Mouse (Mus musculus) stomach, embryonic 16.5 days (tissue): ENCODE measurements at regions not wholly inside any gene's neighbourhood (a gene's known extent, or its start where the extent isn't known, plus 50 kb on each side); places are given as distances from the start of the nearest gene placed in this dataset.

Source experiments
- ATAC-seq: fragments of 200-750 bp; cut with Nextera tagmentation; 2 replicates; pipeline ENCODE4 v1.8.0; 2017; ENCODE audit warnings: moderate number of reproducible peaks, moderate TSS enrichment; ENCODE audit not compliant: insufficient read depth, low FRiP score
- H3K27ac ChIP-seq: fragments of 300-500 bp; sonication (generic); 2 replicates; pipeline ENCODE4 v1.5.1; 2014; ENCODE audit warnings: low read length
- H3K27me3 ChIP-seq: fragments of 300-500 bp; sonication (generic); 2 replicates; pipeline ENCODE4 v1.6.1; 2014; ENCODE audit warnings: low read length, control low read depth, mixed read lengths; ENCODE audit not compliant: control insufficient read depth, insufficient read depth
- H3K36me3 ChIP-seq: fragments of 300-500 bp; sonication (generic); 2 replicates; pipeline ENCODE4 v1.6.1; 2014; ENCODE audit warnings: low read length; ENCODE audit not compliant: control insufficient read depth, insufficient read depth
- H3K4me1 ChIP-seq: fragments of 300-500 bp; sonication (generic); 2 replicates; pipeline ENCODE4 v1.6.1; 2014; ENCODE audit warnings: low read length, control low read depth, mixed read lengths; ENCODE audit not compliant: control insufficient read depth, insufficient read depth
- H3K4me2 ChIP-seq: fragments of 300-500 bp; sonication (generic); 2 replicates; pipeline ENCODE4 v1.6.1; 2014; ENCODE audit warnings: low read depth, low read length, mixed read lengths
- H3K4me3 ChIP-seq: fragments of 300-500 bp; sonication (generic); replicated peaks from 2 replicates; pipeline ENCODE4 v1.5.1; 2014; ENCODE audit warnings: mild to moderate bottlenecking, low read length
- H3K9ac ChIP-seq: fragments of 300-500 bp; sonication (generic); 2 replicates; pipeline ENCODE4 v1.6.1; 2014; ENCODE audit warnings: low read length
- H3K9me3 ChIP-seq: fragments of 300-500 bp; sonication (generic); replicated peaks from 2 replicates; pipeline ENCODE4 v1.6.1; 2016; ENCODE audit warnings: low read length, control low read depth; ENCODE audit not compliant: control insufficient read depth
- WGBS: fragments of 180-500 bp; shearing (Covaris S2); extraction: QIAGEN DNeasy Blood & Tissue Kit; methylation state at CpG from one replicate; pipeline ENCODE4 v1.1.7; 2014; 5-methylcytosine and 5-hydroxymethylcytosine counted together

DNA sequence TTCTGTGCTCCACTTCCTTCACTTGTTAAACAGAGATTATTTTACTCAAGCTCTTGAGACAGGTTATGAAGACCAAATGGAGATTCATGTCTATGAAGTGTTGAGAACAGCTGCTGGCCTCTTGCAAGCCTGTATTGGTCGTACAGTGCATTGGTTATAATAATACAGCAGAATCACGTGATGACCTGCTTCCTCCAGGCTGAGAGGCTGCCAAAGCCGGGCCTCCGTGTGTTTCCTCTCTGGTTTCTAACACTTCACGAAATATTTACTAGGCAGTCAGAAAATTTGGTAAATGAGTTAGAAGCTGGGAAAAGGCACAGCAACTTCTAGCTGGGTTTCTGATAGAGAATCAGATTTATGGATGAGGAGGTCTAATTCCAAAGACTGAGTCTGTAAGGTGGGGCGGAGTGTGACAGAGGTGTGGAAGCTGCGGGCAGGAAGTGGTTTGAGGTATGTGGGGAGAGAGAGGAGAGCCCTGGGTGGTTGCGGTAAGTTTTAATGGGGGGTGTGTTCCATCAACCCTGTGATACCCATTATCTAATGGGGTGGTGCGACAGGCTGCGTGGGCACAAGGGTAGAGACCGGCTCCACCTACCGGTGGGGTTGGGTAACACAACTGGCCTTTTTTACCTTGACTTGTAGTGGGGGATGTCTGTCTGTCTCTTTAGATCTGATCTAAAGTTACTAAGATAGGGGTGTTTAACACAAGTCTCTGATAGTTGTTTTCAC lies 159.5 kb downstream of the Plpp3 start:
- H3K27ac ChIP-seq = no peak overlapping the region
- ATAC-seq = no peak
- no peak overlapping the region for H3K9ac ChIP-seq
- H3K9me3 ChIP-seq = no peaks in the 10 kb centered on the region
- no peaks in the 10 kb centered on the region for H3K4me1 ChIP-seq
- H3K4me3 ChIP-seq = no peak overlapping the region
- H3K36me3 ChIP-seq = no peaks in the 10 kb centered on the region
- 54% methylated on average over 12 of the region's 12 CpGs for WGBS
- no peaks in the 10 kb centered on the region for H3K27me3 ChIP-seq
- no peak overlapping the region for H3K4me2 ChIP-seq

DNA sequence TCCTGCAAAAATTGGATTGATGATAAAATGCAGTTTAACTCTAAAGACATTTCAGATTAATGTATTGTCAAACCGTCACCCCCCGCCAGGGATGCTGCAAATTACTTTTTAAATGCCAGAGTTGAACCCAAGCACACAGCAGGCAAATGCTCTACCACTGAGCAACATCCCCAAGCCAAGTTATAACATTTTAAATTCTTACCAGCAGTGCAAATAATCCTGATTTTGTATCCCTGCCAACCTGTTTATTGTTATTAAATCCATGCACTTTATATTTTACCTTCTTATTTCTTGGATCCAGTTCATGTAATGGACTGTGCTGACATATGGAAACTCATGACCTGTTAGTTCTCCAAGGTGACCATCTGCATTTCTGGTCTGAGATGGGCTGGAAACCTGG lies 161.3 kb downstream of the Plpp3 start:
- no peaks in the 10 kb centered on the region for H3K4me1 ChIP-seq
- H3K4me2 ChIP-seq = no peak overlapping the region
- H3K4me3 ChIP-seq = no peak overlapping the region
- no peaks in the 10 kb centered on the region for H3K36me3 ChIP-seq
- ATAC-seq = no peak
- no peak overlapping the region for H3K9ac ChIP-seq
- H3K9me3 ChIP-seq = no peaks in the 10 kb centered on the region
- no peaks in the 10 kb centered on the region for H3K27me3 ChIP-seq
- WGBS = 87% methylated on average over 2 of the region's 2 CpGs
- H3K27ac ChIP-seq = no peak overlapping the region

DNA sequence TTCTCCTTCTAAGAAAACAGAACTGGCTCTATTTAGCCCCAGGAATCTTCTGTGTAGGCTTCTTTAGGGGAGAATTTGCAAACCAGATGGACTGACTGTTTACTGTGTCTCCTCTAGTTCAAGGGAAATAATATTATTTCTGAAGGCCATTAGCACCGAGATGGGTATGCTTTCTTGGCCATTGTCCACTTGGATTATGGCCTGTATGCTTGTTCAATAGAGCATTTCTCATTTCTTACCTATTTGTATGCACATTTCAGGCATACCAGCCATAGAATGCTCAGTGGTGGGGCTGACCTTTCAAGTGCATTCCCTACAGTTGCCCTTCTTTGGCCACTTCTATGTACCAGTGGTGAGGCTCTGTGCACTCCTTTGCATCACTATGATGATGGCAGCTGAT lies 166.3 kb downstream of the Plpp3 start:
- no peaks in the 10 kb centered on the region for H3K27me3 ChIP-seq
- WGBS = 34% methylated on average over 1 of the region's 1 CpGs

DNA sequence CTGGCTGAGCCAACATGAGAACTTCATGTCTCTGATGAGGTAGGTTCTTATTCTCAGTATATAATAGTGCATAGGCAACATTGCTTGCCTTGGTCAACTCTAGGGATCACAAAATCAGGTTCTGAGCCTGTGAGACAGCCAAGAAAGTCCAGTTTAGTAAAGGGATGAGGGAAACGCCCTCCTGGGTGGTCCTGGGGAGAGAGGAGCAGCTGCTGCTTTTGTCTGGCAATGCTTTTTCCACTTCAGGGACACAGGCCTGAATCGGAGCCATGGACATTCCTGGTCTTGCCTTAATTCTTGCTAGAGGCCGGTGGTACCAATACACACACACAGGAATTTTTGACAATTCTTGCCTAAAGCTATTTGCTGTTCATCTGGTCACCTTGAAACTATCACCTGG lies 169.8 kb downstream of the Plpp3 start:
- Histone ChIP-seq H3K4me1 (no peaks in the 10 kb centered on the region), H3K4me3 (no peak overlapping the region), H3K27ac (no peak overlapping the region), H3K9me3 (no peaks in the 10 kb centered on the region), H3K36me3 (no peaks in the 10 kb centered on the region), H3K27me3 (no peaks in the 10 kb centered on the region), H3K4me2 (no peak overlapping the region), H3K9ac (no peak overlapping the region)
- 60% methylated on average over 3 of the region's 3 CpGs for WGBS
- no peak for ATAC-seq

More for the DNA sequence above, 166.3 kb downstream of the Plpp3 start:
- no peak for ATAC-seq
- H3K4me3 ChIP-seq = no peak overlapping the region
- no peak overlapping the region for H3K27ac ChIP-seq
- H3K9ac ChIP-seq = no peak overlapping the region
- H3K9me3 ChIP-seq = no peaks in the 10 kb centered on the region
- no peaks in the 10 kb centered on the region for H3K4me1 ChIP-seq
- H3K36me3 ChIP-seq = no peaks in the 10 kb centered on the region
- H3K4me2 ChIP-seq = no peak overlapping the region

DNA sequence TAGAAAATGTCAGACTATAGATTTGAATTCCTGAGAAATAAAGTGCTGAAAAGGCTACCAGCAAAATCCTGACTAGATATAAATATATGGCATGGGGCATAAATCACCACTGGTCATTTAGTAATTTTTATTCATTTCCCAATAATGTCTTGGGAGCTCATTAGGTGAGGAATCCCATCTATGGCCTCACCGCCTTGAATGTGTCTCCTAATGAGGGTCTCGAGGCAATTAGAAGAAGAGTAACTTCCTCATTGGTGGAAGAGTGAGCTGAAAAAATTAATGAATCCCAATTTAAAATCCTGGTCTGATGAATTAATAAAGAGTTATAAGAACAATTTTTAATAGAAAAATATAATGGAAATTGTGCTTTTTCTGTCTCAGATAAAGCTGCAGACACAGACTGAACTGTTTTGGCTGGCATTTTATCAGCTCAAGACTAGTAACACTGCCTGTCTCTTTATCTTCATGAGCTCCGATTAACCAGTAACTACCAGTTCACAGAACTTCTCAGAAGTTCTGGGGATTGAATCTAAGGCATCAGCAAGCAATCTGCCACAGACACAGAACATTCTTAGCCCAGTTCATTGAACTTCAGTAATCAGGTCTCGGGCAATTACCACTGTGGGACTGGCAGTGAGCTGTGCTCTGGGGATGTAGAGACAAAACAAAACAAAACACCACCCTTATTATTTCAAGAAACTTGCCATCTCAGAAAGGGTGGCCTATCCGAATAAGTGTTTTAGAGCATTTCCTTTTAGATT lies 170.7 kb downstream of the Plpp3 start:
- no peak for ATAC-seq
- no peak overlapping the region for H3K27ac ChIP-seq
- 82% methylated on average over 5 of the region's 5 CpGs for WGBS

DNA sequence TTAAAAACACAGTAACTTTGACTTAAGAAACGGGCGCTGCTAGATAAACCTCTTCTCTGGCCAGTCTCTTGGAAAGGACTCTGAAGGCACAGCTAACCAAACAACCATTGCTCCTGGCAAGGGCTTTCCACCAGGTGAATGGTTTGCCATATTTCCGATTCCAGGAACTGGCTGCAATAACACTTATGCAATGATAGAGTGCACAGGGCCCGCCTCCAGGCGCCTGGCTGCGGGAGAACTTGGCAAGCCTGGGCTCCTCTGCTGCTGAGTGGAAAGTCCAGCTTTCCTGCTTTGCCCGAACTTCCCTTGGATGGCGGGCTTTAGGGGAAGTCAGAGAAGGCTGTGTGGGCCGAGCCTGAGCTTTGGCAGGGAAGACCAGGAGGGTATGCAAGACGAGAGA lies 171.6 kb downstream of the Plpp3 start:
- no peaks in the 10 kb centered on the region for H3K27me3 ChIP-seq
- no peak overlapping the region for H3K9ac ChIP-seq
- H3K27ac ChIP-seq = no peak overlapping the region
- 57% methylated on average over 10 of the region's 10 CpGs for WGBS
- no peaks in the 10 kb centered on the region for H3K9me3 ChIP-seq
- no peak for ATAC-seq
- H3K4me3 ChIP-seq = no peak overlapping the region
- no peaks in the 10 kb centered on the region for H3K36me3 ChIP-seq
- H3K4me2 ChIP-seq = no peak overlapping the region
- no peaks in the 10 kb centered on the region for H3K4me1 ChIP-seq

More for the DNA sequence above, 170.7 kb downstream of the Plpp3 start:
- no peaks in the 10 kb centered on the region for H3K27me3 ChIP-seq
- no peaks in the 10 kb centered on the region for H3K9me3 ChIP-seq
- no peaks in the 10 kb centered on the region for H3K36me3 ChIP-seq
- H3K4me1 ChIP-seq = no peaks in the 10 kb centered on the region
- H3K4me2 ChIP-seq = no peak overlapping the region
- no peak overlapping the region for H3K4me3 ChIP-seq
- no peak overlapping the region for H3K9ac ChIP-seq

DNA sequence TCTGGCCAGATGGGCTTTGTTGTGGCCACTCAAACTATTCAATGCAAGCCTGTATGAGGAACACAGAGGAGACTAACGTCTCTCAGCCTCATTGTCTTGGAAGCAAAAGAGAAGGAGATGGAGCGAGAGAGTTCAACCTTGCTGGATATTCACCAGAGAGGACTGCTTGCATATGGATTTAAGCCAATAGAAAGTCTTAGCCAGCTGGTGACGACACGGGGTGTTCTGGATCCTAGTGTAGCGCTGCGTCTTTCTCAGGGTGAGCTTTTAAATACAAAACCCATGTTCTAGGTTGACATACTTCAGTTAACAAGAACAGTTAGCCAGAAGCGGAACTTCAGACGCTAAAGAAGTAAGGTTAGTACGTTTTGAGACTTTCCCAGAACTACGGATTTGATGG lies 174.9 kb downstream of the Plpp3 start:
- WGBS = 75% methylated on average over 10 of the region's 10 CpGs
- Histone ChIP-seq H3K27me3 (no peaks in the 10 kb centered on the region), H3K4me1 (no peaks in the 10 kb centered on the region), H3K36me3 (no peaks in the 10 kb centered on the region), H3K27ac (no peak overlapping the region), H3K4me2 (no peak overlapping the region), H3K9me3 (no peaks in the 10 kb centered on the region), H3K9ac (no peak overlapping the region), H3K4me3 (no peak overlapping the region)
- ATAC-seq = no peak

DNA sequence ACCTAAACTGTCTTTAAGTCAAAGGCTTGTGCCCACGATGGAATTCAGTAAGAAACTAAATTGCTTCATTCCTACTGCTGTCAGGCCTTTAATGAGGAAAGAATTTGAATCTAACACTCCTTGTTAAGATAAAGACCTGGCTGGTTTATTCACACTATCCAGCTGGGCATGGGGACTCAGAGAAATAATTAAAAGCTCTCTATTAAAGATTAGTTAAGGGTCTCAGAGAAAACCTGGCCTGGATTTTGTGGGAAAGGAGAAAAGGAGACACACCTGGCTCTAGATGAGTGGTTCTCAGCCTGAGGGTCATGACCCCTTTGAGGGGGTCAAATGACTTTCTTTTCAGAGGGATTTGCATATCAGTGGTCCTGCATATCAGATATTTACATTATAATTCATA lies 178.7 kb downstream of the Plpp3 start:
- no peaks in the 10 kb centered on the region for H3K27me3 ChIP-seq
- no peak overlapping the region for H3K4me2 ChIP-seq
- H3K4me1 ChIP-seq = 0 out of 2 replicates have a peak, but pooled peaks cover 3% of the 10 kb centered on the region
- H3K9ac ChIP-seq = no peak overlapping the region
- ATAC-seq = no peak
- H3K9me3 ChIP-seq = no peaks in the 10 kb centered on the region
- H3K27ac ChIP-seq = no peak overlapping the region
- no peaks in the 10 kb centered on the region for H3K36me3 ChIP-seq
- 55% methylated on average over 1 of the region's 1 CpGs for WGBS
- H3K4me3 ChIP-seq = no peak overlapping the region

DNA sequence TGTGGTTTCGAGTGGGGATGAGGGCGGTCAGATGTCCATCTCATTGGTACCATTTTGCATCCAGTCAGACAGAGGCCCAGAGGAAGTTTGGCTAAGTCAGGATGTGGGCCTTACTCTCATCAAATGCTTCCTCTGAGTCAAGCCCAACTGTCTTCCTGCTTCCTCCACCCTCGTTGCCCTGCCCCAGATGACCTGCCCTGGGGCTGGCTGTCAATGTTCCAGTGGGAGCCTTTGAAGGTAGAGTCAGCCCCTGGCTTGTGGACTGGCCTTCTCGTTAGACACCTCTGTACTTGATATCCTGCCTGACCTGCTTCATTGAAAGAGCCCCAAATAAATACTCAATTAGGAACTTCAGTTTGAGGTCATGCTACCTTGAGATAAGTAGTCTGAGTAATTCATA lies 179.4 kb downstream of the Plpp3 start:
- no peak for ATAC-seq
- Histone ChIP-seq H3K4me1 (0 out of 2 replicates have a peak, but pooled peaks cover 3% of the 10 kb centered on the region), H3K36me3 (no peaks in the 10 kb centered on the region), H3K27ac (no peak overlapping the region), H3K9me3 (no peaks in the 10 kb centered on the region), H3K27me3 (no peaks in the 10 kb centered on the region), H3K4me2 (no peak overlapping the region), H3K9ac (no peak overlapping the region), H3K4me3 (no peak overlapping the region)
- 69% methylated on average over 4 of the region's 4 CpGs for WGBS
